Mouse (Mus musculus) E14TG2a.4 (cell line): ENCODE measurements at regions not wholly inside any gene's neighbourhood (a gene's known extent, or its start where the extent isn't known, plus 50 kb on each side); places are given as distances from the start of the nearest gene placed in this dataset.

Source experiments
- CTCF ChIP-seq: conservative IDR thresholded peaks from 2 replicates; pipeline ENCODE4 v1.5.1; 2014; ENCODE audit warnings: low read length
- POU5F1 ChIP-seq: IDR thresholded peaks from 2 replicates; pipeline ENCODE4 v1.6.1; 2014; ENCODE audit warnings: low read length, borderline replicate concordance

DNA sequence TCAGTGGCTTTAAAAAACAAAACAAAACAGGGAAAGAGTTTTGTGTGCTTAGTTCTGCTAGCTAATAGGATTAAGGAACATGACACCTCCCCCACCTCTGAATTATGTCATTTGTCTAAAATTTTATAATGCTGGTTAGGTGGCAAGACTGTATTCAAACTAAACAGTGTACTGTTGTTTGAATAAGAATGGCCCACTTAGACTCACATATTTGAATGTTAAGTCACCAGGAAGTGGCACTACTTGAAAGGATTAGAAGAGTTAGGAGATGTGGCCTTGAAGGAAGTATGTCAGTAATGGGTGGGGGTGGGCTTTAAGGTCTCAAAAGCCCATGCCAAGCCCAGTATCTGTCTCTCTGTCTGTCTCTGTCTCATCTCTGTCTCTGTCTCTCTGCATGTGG is 326.0 kb upstream of the C9orf72 start:
- TF ChIP-seq CTCF (no peak), POU5F1 (no peak)
